Mouse (Mus musculus): ENCODE data around the gene D430019H16Rik.

D430019H16Rik gene

DNA sequence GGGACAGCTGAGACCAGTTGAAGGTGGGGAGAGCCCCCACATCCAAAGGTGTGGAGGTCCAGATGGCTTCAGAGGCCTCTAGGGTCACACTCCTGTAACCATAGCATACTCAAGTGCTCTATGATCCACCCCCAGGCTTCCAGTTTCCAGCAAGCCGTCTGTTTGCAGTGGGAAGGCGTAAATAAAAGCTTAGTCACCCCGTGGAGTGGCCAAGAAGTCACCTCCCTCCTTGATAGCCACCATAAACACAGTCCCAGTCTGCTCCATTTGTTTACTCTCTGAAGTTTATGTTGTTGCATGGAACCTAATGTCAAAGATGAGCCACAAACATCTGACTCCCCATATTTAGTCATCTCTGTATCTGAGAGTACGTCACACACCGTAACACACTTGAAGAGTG is 83.5 kb downstream of the D430019H16Rik start:
- DNase-seq (ENCODE audit: low spot score in 2 of 2) = no peak

DNA sequence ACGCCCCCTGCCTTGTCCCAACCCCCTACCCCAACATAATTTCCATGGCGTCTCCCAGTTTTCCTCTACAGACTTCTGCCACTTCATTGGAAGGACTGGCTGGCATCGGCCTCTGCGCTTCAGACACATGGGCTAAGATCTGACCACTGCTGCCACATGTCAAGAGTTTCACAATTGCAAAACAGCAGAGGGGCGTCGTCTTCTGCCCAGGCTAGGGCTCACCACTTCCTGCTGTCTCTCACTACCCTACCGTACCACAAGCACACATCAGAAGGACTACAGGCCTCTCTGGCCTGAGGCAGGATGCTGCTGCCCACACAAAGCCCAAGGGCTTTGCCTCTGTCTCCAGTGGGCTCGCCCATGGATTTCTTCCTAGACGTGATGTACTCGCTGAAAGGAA is 86.0 kb downstream of the D430019H16Rik start:
- DNase-seq (ENCODE audit: low spot score in 2 of 2) = no peak

DNA sequence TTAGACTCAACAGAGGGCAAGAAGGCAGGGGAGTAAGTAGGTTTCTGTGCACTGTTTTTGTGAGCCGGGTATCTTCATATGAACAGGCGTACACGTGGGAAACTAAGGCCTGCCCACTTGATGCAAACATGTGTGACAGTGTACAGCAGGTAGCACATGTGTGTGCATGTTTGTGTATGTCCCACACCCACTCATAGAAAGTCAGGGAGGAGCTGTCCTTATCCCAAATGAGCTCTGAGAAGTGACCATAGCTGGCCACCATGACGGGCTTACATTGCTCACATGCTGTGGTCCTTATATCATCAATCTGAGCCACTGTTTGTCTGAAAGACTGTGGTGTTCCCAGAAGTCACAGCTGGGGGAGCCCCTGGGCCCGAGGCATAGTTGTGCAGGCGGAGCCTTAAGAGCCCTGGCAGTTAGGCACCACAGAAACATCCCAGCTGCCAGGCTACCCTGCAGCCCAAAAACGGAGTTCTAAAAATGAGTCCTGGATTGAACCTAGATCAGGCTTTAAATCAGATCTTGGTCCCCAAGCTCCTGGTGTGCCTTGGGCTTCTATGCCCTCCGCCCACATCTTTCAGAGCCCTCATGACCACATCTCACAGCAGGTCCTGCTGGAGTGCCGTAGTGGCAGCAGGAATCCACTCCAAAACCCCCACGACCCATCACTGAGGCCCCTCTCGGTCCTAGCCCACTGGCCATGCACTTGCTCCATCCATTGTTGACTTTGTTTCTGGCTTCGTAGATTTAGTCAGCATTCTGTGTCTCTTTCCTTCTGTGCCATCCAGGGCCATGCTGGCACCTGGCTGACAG is 88.1 kb downstream of the D430019H16Rik start:
- DNase-seq (ENCODE audit: low spot score in 2 of 2) = no peak

DNA sequence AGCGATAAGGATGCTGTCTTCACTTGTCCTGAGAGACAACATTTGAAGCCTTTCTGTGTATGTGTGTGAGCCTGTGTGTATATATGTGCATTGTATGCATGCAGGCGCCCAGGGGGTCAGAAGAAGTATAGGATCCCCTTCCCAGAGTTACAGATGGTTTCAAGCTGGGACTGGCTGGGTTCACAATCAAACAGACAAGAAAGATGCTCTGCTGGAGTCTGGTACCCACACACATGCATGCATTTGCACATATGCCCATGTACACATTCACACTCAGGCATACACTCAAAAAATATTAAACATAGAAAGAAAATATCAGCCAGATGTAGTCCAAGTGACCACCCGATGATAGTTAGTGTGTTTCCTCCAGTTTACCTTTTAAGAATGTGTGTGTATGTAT is 88.9 kb downstream of the D430019H16Rik start:
- DNase-seq (ENCODE audit: low spot score in 2 of 2) = no peak
